Mouse (Mus musculus) left cerebral cortex, postnatal 10 days (tissue): ENCODE measurements around the gene 3110082J24Rik. TPM values are rescaled to one million over a fixed set of nuclear protein-coding genes. Genes with fewer than 3 reads are reported as not detected.

Source experiments
- DNase-seq, 2 experiments: peaks; one replicate each; pipeline ENCODE4 v3.0.0; 2021 to 2022; ENCODE audit warnings: low spot score in 2 of 2, mixed read lengths in 1 of 2; ENCODE audit errors: extremely low spot score in 1 of 2
- intact Hi-C: fragments of 180-260 bp; cut with DNase I; formaldehyde crosslinking; loops from one replicate; pipeline ENCODE4 v1.15.1; 2025
- total RNA-seq, 2 experiments: library from RNA; stranded (reverse); gene quantifications; 2 replicates each; pipeline ENCODE4 v1.2.3; 2021

Gene 3110082J24Rik
- total RNA-seq, 2 experiments from 2014 or later: 2.1 to 2.2 TPM

DNA sequence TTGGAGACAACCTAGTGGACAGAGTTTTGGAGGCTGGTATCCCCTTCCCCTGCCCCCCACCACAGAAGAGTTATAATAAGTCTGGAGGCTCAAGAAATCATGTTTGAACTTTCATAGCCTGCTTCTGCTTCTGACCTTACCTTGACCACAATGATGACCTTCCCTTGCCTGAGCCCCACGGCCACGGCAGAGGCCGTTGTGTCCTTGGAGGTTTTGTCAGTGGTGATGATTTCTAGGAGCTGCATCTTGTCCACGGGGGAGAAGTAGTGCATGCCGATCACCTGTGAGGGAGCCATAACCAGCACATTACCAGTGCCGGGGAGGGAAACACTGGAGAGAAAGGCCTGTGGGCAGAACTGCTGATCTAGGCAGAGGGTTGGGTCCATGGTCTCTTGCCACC, 16.6 kb upstream of the 3110082J24Rik start:
- intact Hi-C loops: no loop called here
- DNase-seq: no peak

DNA sequence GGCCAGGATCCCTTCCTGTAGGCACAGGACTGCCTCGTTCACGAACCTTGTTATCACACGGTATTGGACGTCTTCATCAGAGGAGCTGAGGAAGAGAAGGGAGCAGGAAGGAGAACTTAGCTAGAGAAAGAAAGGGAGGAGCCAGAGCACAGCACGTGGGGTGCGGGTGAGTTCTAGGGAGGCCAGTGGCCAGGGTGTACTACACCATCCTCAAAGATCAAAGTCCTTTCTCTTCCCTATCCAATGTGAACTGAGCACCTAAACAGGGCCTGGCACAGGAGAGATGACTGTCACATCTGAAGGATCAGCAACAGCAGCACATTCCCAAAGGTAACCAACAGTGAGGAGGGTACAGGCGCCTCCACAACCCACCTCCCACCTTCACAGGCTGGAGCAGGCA, 14.2 kb upstream of the 3110082J24Rik start:
- intact Hi-C loops: no loop called here
- DNase-seq: no peak

DNA sequence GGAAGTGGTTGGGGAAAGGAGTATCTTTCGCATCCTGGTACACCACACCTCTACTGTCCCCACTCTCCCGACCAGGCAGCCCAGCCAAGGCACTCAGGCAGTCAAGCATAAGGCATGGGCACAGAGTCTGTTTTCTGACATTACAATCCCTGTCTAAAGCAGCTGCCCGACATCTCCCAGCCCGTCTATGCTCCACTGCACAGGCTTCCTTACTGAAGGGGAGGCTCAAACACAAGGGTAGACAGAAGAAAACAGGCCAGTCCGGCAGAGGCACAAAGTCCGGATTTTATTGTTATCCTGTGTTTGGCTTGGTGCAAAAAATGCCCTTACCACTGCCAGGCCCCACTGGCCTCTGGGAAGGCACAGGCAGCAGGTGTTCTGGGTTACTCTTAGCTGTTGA, 13.3 kb upstream of the 3110082J24Rik start:
- no peak for DNase-seq
- intact Hi-C loops: loop anchor here (10.0 kb wide), 1 partner anchor 294 kb away; no protein-coding TSS in a partner anchor

DNA sequence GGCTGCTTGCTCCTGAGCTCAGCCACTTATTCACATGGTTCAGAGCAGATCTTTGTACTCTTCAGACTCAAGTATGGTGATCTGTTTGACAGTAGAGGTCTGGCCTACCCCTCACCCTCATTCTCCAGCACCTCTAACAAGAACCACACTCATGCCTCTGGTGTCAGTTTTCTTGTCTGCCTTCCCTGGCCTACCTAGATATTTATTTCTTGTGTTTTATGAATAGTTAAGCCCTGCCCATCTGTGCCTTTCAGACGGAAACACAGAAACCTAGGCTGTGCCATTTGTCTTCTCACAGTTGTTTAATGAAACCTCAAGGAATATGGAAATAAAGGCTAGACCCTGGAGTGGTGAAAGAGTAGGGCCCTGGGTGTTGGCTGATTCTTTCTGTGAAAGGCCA, 12.1 kb upstream of the 3110082J24Rik start:
- no peak for DNase-seq
- intact Hi-C loops: loop anchor here (10.0 kb wide), 1 partner anchor 293 kb away; no protein-coding TSS in a partner anchor

DNA sequence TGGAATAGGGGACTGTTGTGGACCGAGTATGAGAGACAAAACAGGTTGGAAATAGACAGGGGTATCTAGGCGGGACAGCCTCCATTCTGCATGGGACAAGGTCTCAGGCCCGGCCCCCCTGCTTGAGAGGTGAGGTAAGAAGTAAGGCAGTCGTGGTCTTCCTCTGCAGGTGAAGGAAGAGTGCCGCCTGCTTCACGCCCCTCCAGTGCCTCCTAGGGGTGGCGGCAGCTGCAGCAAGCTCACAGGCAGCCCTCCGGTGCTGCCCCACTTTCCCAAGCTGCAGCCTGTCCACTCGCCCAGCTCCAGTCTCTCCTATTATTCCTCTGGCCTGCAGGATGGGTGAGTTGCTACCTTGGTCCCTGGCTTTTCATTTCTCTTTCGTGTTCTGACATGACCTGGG, 9.8 kb upstream of the 3110082J24Rik start:
- intact Hi-C loops: loop anchor here (10.0 kb wide), 1 partner anchor 291 kb away; no protein-coding TSS in a partner anchor
- DNase-seq: no peak

DNA sequence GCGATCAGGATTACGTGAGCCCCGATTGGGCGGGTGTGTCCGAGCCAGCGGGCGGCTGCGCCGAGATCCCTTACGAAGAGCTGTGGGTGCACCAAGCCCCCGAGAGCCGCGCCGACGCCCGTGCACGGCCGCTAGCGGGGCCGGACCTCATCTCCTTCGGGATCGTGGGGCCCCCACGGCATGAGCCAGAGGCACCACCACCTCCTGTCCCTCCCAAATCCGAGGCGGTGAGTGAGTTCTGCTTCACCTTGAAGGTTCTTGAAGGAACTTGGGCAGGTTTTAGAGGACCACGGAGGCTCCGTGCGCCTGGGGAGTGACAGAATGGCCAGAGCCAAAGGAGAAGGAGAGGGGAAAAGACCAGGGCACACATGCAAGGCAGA, 8.9 kb upstream of the 3110082J24Rik start:
- no peak for DNase-seq
- intact Hi-C loops: loop anchor here (10.0 kb wide), 1 partner anchor 290 kb away; no protein-coding TSS in a partner anchor

DNA sequence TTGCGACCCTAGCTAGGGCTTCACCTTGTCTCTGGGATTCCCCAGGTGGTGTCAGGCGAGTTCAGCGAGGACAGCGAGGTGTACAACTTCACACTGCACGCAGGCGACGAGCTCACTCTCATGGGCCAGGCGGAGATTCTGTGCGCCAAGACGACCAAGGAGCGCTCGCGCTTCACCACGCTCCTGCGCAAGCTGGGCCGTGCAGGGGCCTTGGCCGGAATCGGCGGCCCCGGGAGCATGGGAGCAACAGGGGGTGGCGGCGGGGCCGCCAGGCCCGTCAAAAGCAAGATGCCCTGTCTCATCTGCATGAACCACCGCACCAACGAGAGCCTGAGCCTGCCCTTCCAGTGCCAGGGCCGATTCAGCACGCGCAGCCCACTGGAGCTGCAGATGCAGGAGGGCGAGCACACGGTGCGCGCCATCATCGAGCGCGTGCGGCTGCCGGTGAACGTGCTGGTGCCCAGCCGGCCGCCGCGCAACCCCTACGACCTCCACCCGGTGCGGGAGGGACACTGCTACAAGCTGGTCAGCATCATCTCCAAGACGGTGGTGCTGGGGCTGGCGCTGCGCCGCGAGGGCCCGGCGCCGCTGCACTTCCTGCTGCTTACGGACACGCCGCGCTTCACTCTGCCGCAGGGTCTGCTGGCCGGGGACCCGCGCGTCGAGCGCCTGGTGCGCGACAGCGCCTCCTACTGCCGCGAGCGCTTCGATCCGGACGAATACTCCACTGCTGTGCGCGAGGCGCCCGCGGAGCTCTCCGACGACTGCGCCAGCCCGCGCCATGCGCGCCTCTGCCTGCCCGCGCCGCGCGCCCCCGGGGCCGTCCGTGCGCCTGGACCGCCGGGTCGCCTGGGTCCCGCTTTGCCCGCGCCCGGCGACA, 8.2 kb upstream of the 3110082J24Rik start:
- intact Hi-C loops: loop anchor here (10.0 kb wide), 1 partner anchor 289 kb away; no protein-coding TSS in a partner anchor
- peak; percentile 63 to 88 for DNase-seq

DNA sequence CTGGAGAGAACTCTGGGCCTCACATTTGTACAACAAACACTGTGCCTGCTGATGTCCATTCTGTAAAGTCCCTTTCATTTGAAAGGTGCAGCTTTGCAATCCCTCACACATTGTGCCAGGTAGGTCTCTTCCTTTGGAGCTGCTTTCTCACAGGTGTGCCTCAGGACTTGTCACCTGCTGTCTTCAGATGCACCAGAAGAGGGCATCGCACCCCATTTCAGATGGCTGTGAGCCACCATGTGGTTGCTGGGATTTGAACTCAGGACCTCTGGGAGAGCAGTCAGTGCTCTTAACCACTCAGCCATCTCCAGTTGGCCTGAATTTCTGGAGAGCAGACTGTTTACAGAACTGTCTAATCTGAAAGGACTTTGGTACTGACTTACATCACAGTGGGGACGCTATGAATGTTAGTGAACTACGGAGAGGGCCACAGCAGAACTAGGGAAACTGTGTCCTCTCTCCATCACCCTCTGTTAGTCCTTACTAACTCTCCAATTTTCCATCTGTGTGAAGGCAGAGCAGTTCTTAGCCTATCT, 6.7 kb upstream of the 3110082J24Rik start:
- intact Hi-C loops: loop anchor here (10.0 kb wide), 1 partner anchor 288 kb away; no protein-coding TSS in a partner anchor
- no peak for DNase-seq

DNA sequence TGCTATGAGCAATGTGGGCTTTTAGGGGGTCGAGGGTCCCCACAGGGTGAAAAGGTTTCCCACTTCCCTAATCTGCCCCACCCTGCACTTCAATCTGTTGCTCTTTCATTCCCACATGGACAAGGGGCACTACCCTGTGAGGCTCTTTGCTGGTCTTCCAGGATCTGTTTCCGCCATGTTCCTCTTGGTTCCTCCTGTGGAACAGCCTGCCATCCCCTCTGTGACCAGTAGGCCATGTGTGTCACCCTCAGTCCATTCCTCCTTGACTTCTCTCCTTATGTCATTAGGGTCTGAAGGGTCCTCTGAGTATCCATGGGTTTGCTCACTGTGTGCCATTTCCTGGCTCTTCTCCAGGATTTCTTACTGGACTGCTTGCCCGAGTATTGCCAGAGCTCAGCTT, 5.9 kb upstream of the 3110082J24Rik start:
- intact Hi-C loops: loop anchor here (10.0 kb wide), 1 partner anchor 287 kb away; no protein-coding TSS in a partner anchor
- no peak for DNase-seq

DNA sequence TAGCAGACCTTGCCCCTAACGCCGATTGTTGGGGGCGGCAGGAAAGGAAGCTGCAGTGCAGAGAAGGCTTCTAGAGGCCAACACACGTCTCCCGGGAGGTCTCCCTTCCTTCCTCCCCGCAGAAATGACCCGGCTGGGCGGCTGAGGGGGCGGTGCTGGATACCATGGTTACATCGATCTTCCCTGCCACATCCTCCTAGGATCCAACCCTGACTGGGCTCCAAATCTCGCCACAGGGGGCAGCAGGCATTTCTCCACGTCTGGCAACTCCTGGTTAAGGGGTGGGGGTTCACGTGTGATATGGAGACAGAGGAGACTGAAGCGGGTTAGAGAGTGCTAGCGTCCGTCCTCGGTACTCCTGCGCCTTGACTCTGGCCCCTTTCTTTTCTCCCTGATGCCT, 5.2 kb upstream of the 3110082J24Rik start:
- peak in 1 of 2 experiments; percentile 85 for DNase-seq
- intact Hi-C loops: loop anchor here (10.0 kb wide), 1 partner anchor 286 kb away; no protein-coding TSS in a partner anchor

DNA sequence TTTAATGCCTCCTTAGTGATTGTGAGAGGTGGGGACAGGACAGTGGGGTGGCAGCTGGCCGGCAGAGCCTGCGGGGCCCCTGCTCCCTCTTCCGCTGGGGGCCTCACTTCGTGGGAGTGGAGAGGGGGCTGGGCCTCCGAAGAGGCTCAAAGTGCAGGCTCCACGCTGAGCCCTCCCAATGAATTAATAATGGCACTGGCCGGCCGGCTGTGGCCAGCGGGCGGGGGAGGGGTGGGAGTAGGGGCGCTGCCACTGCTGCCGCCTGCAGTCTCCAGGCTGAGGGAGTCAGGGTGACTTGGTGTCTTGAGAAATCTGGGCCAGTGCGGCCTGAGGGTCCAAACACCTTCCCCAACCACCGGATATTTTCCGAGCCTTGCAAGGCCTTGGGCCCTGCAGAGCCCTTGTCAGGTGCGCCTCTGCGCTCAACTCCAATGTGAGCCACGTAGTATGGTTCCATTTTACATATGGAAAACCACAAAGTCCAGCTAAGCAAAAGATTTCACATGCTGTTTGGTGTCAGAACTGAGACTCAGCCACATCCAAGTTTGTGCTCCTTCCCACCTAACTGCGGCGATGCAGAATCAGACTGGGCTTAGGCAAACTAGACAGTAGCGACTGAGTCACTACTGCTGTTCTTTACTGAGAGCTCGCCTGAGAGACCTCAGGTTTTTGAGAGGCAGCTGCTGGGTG, 4.6 kb upstream of the 3110082J24Rik start:
- intact Hi-C loops: loop anchor here (10.0 kb wide), 1 partner anchor 286 kb away; no protein-coding TSS in a partner anchor

DNA sequence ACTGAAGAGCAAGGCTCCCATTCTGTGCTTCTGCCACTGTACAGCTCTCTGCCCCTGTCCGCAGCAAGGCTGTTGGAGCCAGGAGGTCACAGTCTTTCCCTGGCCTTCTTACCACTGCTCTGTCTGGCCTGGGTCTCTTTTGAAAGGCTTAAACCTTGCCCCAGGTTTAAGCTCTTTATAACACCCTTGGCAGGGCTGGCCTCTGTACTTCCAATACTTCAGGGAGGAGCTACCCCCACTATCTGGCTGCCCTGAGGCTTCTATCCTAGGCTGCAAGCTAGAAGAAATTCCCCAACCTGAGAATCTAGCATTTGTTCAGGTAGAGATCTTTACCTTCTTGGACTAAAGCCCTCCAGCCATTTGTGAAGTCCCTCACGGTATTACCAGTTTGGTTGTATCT, 4.0 kb upstream of the 3110082J24Rik start:
- intact Hi-C loops: loop anchor here (10.0 kb wide), 1 partner anchor 285 kb away; no protein-coding TSS in a partner anchor
- no peak for DNase-seq

More for the DNA sequence above, 4.6 kb upstream of the 3110082J24Rik start:
- no peak for DNase-seq

DNA sequence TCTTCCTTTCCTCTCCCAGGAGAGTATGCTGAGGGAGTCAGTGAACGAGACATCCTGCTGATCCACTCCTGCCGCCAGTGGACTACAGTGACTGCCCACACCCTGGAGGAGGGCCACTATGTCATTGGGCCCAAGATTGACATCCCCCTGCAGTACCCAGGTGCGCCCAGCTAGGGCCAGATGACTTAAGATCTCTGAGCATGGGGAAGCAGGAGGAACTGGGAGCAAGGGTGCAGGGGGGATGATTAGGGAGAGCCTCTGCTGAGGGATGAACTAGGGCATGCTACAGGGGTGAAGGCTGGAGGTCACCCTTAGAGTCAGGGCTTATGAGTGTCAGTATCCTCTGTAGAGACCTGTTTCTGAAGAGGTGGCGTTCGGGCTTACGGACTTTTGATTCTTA, 2.3 kb upstream of the 3110082J24Rik start:
- intact Hi-C loops: no loop called here
- DNase-seq: no peak

DNA sequence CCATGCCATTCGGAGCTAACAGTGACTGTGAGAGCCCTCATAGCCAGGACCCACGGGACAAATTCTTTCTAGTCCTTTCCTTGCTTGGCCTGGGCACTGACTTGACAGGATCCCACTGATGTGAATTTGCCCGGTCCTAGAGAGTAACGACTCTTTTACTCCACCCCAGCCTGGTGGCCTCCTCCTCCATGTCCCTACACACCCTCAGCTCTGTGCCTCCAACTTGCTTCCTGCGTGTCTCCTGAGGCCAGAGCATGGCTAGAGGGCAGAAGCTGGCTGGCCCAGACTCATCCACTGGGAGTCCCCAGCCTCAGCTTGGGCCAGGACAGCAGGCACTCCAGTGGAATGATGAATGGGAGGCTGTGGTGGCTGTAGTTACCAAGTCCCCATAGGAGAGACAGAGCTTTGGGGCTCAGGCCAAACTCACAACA, 1.7 kb upstream of the 3110082J24Rik start:
- intact Hi-C loops: no loop called here
- no peak for DNase-seq

DNA sequence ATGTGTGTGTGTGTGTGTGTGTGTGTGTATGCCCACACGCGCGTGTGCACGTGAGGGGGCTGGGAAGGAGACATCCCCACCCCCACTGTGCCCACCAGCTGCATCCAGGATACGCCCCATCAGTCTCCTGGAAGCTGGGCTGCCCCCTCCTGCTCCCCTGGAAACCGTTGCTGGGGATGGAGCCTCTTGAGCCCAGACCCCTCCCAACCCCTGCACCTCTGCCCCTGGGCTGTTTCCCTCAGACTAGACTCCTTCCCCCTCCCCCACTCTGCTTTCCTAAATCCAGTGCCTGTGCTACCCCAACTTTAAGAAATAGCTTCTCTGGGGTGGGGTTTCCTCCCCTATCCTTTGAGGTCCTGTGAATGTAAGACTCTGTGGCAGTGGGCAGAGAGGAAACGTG, 1.3 kb upstream of the 3110082J24Rik start:
- DNase-seq: peak in 1 of 2 experiments; percentile 50
- intact Hi-C loops: no loop called here

DNA sequence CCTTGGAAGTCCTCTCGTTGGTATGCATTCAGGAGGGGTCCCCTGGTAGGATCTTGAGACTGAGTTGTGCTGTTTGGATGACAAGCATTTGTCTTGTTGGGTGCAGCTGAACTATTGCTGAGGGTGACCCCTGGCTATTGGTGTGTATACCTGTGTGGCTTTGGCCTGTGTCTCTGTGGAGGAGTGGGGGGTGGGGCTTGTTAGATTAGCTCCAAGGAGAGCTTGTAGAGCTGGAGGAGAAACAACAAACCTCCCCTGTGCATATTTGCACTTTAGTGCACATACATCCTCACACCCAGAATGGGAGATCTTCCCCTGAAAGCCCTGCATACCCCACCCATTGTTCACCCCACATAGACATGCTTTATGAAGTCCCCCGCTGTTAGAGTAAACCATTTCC, 870 bp upstream of the 3110082J24Rik start:
- intact Hi-C loops: no loop called here
- no peak for DNase-seq

DNA sequence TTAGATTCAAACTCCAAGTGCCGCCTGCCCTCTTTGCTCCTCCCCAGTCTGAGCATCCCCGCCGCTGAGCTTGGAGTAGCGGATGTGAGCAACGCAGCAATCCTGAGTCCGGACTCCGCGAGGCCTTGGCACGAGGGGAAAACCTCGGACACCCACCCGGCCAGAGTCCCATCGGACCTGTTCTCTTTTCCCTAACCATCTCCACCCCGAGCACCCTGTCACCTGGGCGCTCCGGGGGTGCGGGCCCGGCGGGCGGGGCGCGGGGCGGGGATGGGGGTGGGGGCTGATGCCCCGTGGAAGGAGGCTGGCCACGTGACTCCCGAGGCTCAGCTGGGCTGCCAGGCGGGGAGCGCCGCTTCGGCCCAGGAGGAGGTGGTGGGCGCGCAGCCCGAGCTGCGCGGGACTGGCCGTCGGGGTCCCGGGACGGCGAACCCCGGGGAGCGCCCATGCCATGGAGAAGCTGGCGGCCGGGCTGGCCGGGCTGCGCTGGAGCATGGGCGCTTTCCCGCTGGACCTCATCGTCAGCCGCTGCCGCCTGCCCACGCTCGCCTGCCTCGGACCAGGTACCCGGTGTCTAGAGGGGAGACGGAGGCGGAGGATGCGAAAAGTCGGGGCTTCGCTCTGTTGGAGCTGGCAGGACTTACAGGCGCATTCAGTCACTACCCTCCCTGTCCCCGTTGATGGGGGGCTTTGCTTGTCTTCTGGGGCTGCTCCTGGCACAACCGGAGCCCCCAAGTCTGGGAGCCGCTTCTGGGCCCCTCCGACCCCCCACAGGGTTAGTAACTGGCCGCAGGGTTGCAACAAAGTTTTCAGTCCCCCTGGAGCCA, 832 bp downstream of the 3110082J24Rik start, which contains the start of gene Garem2:
Garem2 (plus strand) TSS at position 321 of the 827 bp plus-strand sequence.
- peak in 1 of 2 experiments; percentile 56 for DNase-seq
- intact Hi-C loops: no loop called here

DNA sequence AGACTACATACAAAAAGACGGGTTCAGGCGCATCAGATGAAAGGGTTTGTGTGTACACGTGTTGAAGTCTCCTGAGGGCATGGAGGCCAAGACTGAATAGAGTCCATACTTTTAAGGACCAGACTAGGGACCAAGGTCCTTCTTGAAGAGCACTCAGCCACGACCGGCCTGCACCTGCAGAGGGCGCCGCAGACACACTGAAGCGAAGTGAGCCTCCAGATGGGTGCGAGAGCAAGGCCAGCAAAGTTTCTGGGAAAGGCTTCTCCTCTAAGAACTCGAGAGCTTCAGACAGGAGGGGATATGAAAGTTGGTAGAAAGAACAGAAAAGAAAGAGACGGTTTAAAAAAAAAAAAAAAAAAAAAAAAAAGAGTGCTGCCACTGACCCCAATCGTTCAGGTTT, 1.5 kb downstream of the 3110082J24Rik start:
- DNase-seq: peak in 1 of 2 experiments; percentile 69
- intact Hi-C loops: no loop called here
